Comparison of ENCODE assay signal across 8 mouse cellular contexts in the genomic region with DNA sequence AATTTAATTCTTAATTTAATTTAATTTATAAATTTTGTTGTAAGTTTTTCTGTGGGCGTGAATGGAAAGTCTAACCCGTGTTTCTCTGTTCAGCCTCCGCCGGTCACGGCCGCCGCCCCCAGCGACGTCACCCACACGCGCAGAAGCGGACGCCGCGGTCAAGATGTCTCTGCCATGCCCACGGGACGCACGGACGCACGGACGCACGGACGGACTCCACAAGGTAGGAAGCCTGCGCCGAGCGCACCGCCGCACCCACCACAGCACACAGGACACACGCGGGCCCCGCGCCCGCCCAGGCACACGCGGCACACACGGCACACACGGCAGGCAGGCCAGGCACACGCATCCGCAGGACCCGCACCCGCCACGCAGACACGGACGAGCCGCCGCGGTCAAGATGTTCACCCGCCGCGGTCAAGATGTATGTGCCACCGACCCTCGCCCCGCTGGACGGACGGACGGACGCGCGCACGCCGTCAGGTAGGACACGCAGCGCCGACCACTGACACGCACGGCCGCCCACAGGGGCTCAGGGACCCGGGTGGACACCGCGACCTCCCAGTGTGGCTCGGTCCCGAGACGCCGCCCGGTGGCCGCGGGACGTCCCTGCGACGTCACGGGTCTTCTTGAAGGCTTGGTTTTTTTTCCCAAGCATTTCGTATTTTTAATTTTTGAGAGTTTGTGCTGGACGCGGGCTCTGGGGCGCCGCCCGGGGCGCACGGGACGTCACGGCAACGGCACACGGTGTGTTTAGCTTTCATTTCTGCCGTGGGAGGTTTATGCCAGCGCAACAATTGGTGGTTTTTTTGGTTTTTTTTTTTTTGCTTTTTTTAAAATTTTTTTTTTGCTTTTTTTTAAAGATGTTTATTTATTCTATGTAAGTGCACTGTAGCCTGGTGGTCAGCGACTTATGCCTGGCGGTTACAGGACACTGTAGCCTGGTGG. TPM values are rescaled to one million over a fixed set of nuclear protein-coding genes. Genes with fewer than 3 reads are reported as not detected.
DNase-seq lines count a peak whose midpoint lies in the region; ATAC-seq and TF ChIP-seq lines count a peak whose summit lies in the region.
"Not testable (repeated sequence)": the region's sequence is repeated elsewhere in the genome, so short reads cannot be mapped to it uniquely, and the experiment has no call there.

No protein-coding gene starts in this region.

- not testable (repeated sequence) for H3K4me1 ChIP-seq in embryonic facial prominence, embryonic 14.5 days (ENCODE audit: control insufficient read depth, insufficient read depth, low read length); heart, embryonic 10.5 days; kidney, embryonic 14.5 days (ENCODE audit: control insufficient read depth, insufficient read depth, low read length); liver, embryonic 15.5 days (replicated peaks); stomach, postnatal 0 days (replicated peaks; ENCODE audit: control insufficient read depth, insufficient read depth)

- not testable (repeated sequence) for H3K27me3 ChIP-seq in embryonic facial prominence, embryonic 14.5 days (replicated peaks; ENCODE audit: control insufficient read depth, insufficient read depth, low read length); heart, embryonic 10.5 days (ENCODE audit: insufficient read depth, poor library complexity, severe bottlenecking); kidney, embryonic 14.5 days (ENCODE audit: control insufficient read depth, insufficient read depth, low read length); liver, embryonic 15.5 days; stomach, postnatal 0 days (ENCODE audit: control insufficient read depth, insufficient read depth, low read length)

- peak; percentile 65 for TF ChIP-seq CTCF in stomach, postnatal 0 days (IDR thresholded peaks at IDR 0.05; ENCODE audit: low read depth)

- TF ChIP-seq EP300 in stomach, postnatal 0 days (optimal IDR thresholded peaks at IDR 0.05) = not testable (repeated sequence)

- H3K9ac ChIP-seq in embryonic facial prominence, embryonic 14.5 days (ENCODE audit: low read depth, low read length) = peak overlapping the region; percentile 5; the same call in 1 of the 2 replicates
- H3K9ac ChIP-seq in kidney, embryonic 14.5 days (ENCODE audit: low read depth, low read length); liver, embryonic 15.5 days; stomach, postnatal 0 days (ENCODE audit: low read length): not testable (repeated sequence)

- peaks cover 47% of the 10 kb centered on the region for H3K9me3 ChIP-seq in embryonic facial prominence, embryonic 14.5 days (ENCODE audit: control insufficient read depth, low read length)
- peaks cover 43% of the 10 kb centered on the region for H3K9me3 ChIP-seq in heart, embryonic 10.5 days
- H3K9me3 ChIP-seq in kidney, embryonic 14.5 days (ENCODE audit: control insufficient read depth, low read length) = peaks cover 39% of the 10 kb centered on the region
- H3K9me3 ChIP-seq in liver, embryonic 15.5 days (replicated peaks) = peaks cover 18% of the 10 kb centered on the region
- peaks cover 19% of the 10 kb centered on the region for H3K9me3 ChIP-seq in stomach, postnatal 0 days (ENCODE audit: control insufficient read depth, low read length)

- peak; percentile 85 for DNase-seq in A20 (ENCODE audit: low read depth, low spot score)
- DNase-seq in adrenal gland, postnatal 14 days = peak; percentile 78
- not testable (repeated sequence) for DNase-seq in embryonic facial prominence, embryonic 14.5 days (ENCODE audit: low spot score)
- peak; percentile 88 for DNase-seq in heart, embryonic 10.5 days (ENCODE audit: low spot score)
- DNase-seq in natural killer cell, adult 2 months (ENCODE audit: low spot score in 2 of 2) = peak; percentile 72 to 88
- peak; percentile 76 for DNase-seq in stomach, postnatal 0 days (ENCODE audit: low spot score)

- peak overlapping the region; percentile 49 for H3K4me2 ChIP-seq in embryonic facial prominence, embryonic 14.5 days (ENCODE audit: low read depth, low read length)
- peak overlapping the region; percentile 27 for H3K4me2 ChIP-seq in kidney, embryonic 14.5 days (replicated peaks; ENCODE audit: low read depth, low read length)
- peak overlapping the region; percentile 43 for H3K4me2 ChIP-seq in liver, embryonic 15.5 days
- 0 out of 2 replicates have a peak overlapping the region, but pooled peaks have one; percentile 2 for H3K4me2 ChIP-seq in stomach, postnatal 0 days (replicated peaks; ENCODE audit: low read depth)

- peak overlapping the region; percentile 53 for H3K4me3 ChIP-seq in embryonic facial prominence, embryonic 14.5 days (ENCODE audit: low read depth, low read length)
- H3K4me3 ChIP-seq in heart, embryonic 10.5 days = peak overlapping the region; percentile 25
- peak overlapping the region; percentile 22 for H3K4me3 ChIP-seq in kidney, embryonic 14.5 days (ENCODE audit: low read length)
- H3K4me3 ChIP-seq in liver, embryonic 15.5 days (replicated peaks) = peak overlapping the region; percentile 35
- not testable (repeated sequence) for H3K4me3 ChIP-seq in stomach, postnatal 0 days (ENCODE audit: low read depth, low read length)

- peak; percentile 4; the same call in 1 of the 2 replicates for ATAC-seq in embryonic facial prominence, embryonic 14.5 days (ENCODE audit: low read depth)
- peak; percentile 45 for ATAC-seq in kidney, embryonic 14.5 days (ENCODE audit: low FRiP score, low TSS enrichment)
- not testable (repeated sequence) for ATAC-seq in liver, embryonic 15.5 days (ENCODE audit: insufficient read depth)
- peak; percentile 33 for ATAC-seq in stomach, postnatal 0 days (ENCODE audit: low FRiP score, low TSS enrichment)

- H3K36me3 ChIP-seq in embryonic facial prominence, embryonic 14.5 days (ENCODE audit: control insufficient read depth, insufficient read depth, low read length) = peaks cover 32% of the 10 kb centered on the region
- peaks cover 15% of the 10 kb centered on the region for H3K36me3 ChIP-seq in heart, embryonic 10.5 days
- peaks cover 14% of the 10 kb centered on the region for H3K36me3 ChIP-seq in kidney, embryonic 14.5 days (ENCODE audit: control insufficient read depth, insufficient read depth, low read length)
- H3K36me3 ChIP-seq in liver, embryonic 15.5 days (replicated peaks) = peaks cover 19% of the 10 kb centered on the region
- H3K36me3 ChIP-seq in stomach, postnatal 0 days (ENCODE audit: control insufficient read depth, insufficient read depth, low read length) = not testable (repeated sequence)

- 86% methylated on average over 97 of the region's 97 CpGs for WGBS in embryonic facial prominence, embryonic 14.5 days
- 85% methylated on average over 97 of the region's 97 CpGs for WGBS in heart, embryonic 10.5 days
- 84% methylated on average over 97 of the region's 97 CpGs for WGBS in kidney, embryonic 14.5 days
- WGBS in liver, embryonic 15.5 days (ENCODE audit: insufficient replicate concordance) = 74% methylated on average over 97 of the region's 97 CpGs
- WGBS in stomach, postnatal 0 days = 83% methylated on average over 92 of the region's 97 CpGs

- H3K27ac ChIP-seq in embryonic facial prominence, embryonic 14.5 days (replicated peaks; ENCODE audit: low read depth, low read length) = peak overlapping the region; percentile 8
- not testable (repeated sequence) for H3K27ac ChIP-seq in heart, embryonic 10.5 days; kidney, embryonic 14.5 days (ENCODE audit: low read depth, low read length); liver, embryonic 15.5 days (replicated peaks); stomach, postnatal 0 days (replicated peaks)

RNA-seq across cellular contexts. Expression of a gene that starts 1.4 kb away (rescaled TPM):
- 129 and 342 TPM in 2 replicates for total RNA-seq in adrenal gland, postnatal 14 days (2021)
- polyA plus RNA-seq in embryonic facial prominence, embryonic 14.5 days (2014; fragmentation: Nextera tagmentation; extraction: Ambion mirVana) = 128 and 129 TPM in 2 replicates
- polyA plus RNA-seq in heart, embryonic 10.5 days (2016; fragmentation: Nextera tagmentation; extraction: Ambion mirVana) = 121 and 172 TPM in 2 replicates
- 279 and 362 TPM in 2 replicates for polyA plus RNA-seq in kidney, embryonic 14.5 days (2014; fragmentation: Nextera tagmentation; extraction: Ambion mirVana)
- polyA plus RNA-seq in liver, embryonic 15.5 days (2015; fragmentation: Nextera tagmentation; extraction: Ambion mirVana) = 66.4 and 85.9 TPM in 2 replicates
- 90.6 and 93.1 TPM in 2 replicates for polyA plus RNA-seq in stomach, postnatal 0 days (2015; fragmentation: Nextera tagmentation; extraction: Ambion mirVana)
